Mouse (Mus musculus): ENCODE data around the gene Irf2. TPM values are rescaled to one million over a fixed set of nuclear protein-coding genes. Genes with fewer than 3 reads are reported as not detected.

Irf2 gene
- 13.3 and 13.6 TPM in 2 replicates for polyA plus RNA-seq (2016; fragmentation: Nextera tagmentation; extraction: Ambion mirVana)

DNA sequence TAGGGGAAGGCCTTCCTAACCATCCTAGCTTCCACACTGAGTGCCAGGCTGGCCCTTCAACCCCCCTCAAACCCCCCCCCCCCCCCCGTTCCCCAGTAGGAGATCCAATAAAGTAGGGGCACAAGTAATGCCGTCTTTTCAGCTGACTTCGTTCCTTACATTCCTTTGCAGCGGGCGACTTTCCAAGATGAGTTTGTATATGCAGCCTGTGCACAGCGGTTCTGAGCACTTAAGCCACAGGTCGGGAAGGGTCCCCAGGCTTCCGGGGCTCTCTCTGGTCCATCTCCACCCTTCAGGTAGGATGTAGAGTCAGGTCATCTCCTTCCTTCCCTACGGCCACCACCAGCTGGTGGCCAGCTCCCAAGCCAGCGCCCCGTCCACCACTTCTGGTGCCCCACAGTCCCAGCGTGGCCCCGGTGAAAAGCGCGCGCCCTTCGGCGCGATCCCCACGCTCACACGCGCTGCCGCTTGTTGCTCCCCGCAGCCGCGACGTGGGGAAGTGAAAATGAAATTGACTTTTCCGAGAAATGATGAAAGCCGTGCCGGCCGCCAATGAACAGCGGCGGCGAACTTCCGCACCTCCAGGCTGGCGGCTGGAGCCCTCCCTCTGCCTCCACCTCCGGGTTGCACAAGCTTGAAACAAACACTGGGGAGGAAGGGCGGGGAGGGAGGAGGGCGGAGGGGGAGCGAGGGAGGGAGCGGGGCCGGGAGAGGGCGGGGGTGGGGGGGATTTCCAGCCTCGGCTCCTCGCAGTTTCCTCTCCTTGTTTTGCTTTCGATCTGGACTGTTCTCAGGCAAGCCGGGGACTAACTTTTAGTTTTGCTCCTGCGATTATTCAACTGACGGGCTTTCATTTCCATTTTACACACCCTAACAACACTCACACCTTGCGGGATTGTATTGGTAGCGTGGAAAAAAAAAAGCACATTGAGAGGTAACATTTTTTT is at the start of gene Irf2:
Irf2 (plus strand) TSS at position 730 of the 947 bp plus-strand sequence.
- peaks cover 27% of the 10 kb centered on the region for H3K4me1 ChIP-seq (replicated peaks)
- WGBS, result under 1% methylated on average over 45 of the region's 51 CpGs

GRCm38 (mm10) chr8:46690111-46690510 is 49.4 kb upstream of the Irf2 start:
- Histone ChIP-seq H3K4me3 (replicated peaks) (no peak overlapping the region), H3K27me3 (no peaks in the 10 kb centered on the region), H3K9ac (replicated peaks) (no peak overlapping the region), H3K36me3 (no peaks in the 10 kb centered on the region), H3K9me3 (no peaks in the 10 kb centered on the region), H3K27ac (no peak overlapping the region), H3K4me2 (no peak overlapping the region), H3K4me1 (replicated peaks) (peaks cover 4% of the 10 kb centered on the region)
- WGBS, result 70% methylated on average over 5 of the region's 5 CpGs
- no peak for ATAC-seq (ENCODE audit: insufficient number of reproducible peaks, insufficient read depth, low FRiP score, low TSS enrichment, low read depth)

More for the DNA sequence above, at the start of gene Irf2:
- H3K9me3 ChIP-seq, result peaks cover 6% of the 10 kb centered on the region
- peak within 1 kb of the TSS; percentile 95 for H3K27ac ChIP-seq
- peak; percentile 72 for ATAC-seq (ENCODE audit: insufficient number of reproducible peaks, insufficient read depth, low FRiP score, low TSS enrichment, low read depth)
- H3K36me3 ChIP-seq, result no peaks in the 10 kb centered on the region
- H3K4me3 ChIP-seq (replicated peaks), result peak within 1 kb of the TSS; percentile 96
- H3K9ac ChIP-seq (replicated peaks), result peak within 1 kb of the TSS; percentile 98
- no peaks in the 10 kb centered on the region for H3K27me3 ChIP-seq
- peak within 1 kb of the TSS; percentile 82 for H3K4me2 ChIP-seq

GRCm38 (mm10) chr8:46690581-46690980 is 49.0 kb upstream of the Irf2 start:
- no peak overlapping the region for H3K4me2 ChIP-seq
- WGBS, result 85% methylated on average over 5 of the region's 5 CpGs

DNA sequence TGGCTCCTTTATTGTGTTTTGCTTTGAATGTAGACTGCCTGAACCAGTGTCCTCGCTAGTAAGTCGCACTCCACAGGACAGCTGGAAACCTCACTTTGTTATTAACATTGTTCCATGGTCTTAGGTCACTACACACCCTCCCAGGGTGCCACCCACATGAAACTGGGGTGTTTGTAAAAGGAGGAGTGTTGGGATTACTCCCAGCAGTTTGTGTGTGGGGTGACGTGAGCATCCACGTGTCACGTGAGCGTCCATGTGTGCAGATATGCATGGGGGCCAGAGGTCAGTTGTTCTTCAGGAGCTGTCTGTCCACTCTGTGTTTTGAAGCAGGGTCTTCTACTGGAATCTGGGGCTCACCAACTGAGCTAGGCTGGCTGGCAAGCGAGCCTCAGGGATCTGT is 48.2 kb upstream of the Irf2 start:
- H3K9ac ChIP-seq (replicated peaks), result no peak overlapping the region
- H3K9me3 ChIP-seq, result no peaks in the 10 kb centered on the region
- H3K27me3 ChIP-seq, result no peaks in the 10 kb centered on the region
- ATAC-seq (ENCODE audit: insufficient number of reproducible peaks, insufficient read depth, low FRiP score, low TSS enrichment, low read depth), result no peak
- no peak overlapping the region for H3K4me2 ChIP-seq
- H3K27ac ChIP-seq, result no peak overlapping the region
- H3K36me3 ChIP-seq, result no peaks in the 10 kb centered on the region
- H3K4me3 ChIP-seq (replicated peaks), result no peak overlapping the region
- peaks cover 9% of the 10 kb centered on the region for H3K4me1 ChIP-seq (replicated peaks)
- WGBS, result 85% methylated on average over 7 of the region's 7 CpGs

More at GRCm38 (mm10) chr8:46690581-46690980, 49.0 kb upstream of the Irf2 start:
- H3K4me3 ChIP-seq (replicated peaks), result no peak overlapping the region
- peaks cover 5% of the 10 kb centered on the region for H3K4me1 ChIP-seq (replicated peaks)
- no peaks in the 10 kb centered on the region for H3K36me3 ChIP-seq
- H3K27me3 ChIP-seq, result no peaks in the 10 kb centered on the region
- ATAC-seq (ENCODE audit: insufficient number of reproducible peaks, insufficient read depth, low FRiP score, low TSS enrichment, low read depth), result no peak
- H3K9ac ChIP-seq (replicated peaks), result no peak overlapping the region
- H3K27ac ChIP-seq, result no peak overlapping the region
- no peaks in the 10 kb centered on the region for H3K9me3 ChIP-seq

DNA sequence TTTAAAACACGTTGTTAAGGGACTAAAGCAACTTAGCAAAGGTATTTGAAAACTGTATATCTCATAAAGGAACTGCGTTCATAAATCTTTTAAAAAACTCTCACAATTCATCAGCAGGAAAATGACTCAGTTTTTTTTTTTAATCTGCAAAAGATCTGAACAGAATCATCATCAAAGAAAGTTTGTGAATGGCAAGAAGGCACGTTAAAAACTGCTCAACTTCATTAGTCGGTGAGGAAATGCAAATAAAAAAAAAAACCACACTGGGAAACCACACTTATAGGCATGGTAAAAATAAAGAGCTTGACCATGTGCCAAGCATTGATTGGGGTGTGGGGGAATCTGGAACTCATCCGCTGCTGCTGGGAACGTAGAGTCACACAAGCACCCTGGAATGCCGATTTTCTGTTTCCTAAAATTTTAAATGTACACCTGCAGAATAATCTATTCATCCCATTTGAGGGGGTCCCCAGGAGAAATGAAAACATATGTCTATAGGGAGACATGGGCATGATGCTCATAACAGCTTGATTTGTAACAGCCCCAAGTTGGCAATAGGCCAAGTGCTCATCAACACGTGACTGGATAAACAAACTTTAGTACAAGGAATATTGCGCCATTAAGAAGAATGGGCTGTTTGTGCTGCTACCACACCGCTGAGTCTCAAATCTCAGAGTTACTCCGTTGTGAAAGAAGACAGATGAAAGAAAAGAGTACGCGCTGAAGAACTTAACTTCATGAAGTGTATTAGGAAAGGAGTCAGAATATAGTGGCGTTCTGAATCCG is 43.1 kb upstream of the Irf2 start:
- H3K4me1 ChIP-seq (replicated peaks), result peaks cover 16% of the 10 kb centered on the region
- H3K27ac ChIP-seq, result no peak overlapping the region; the same call in 1 of the 2 replicates
- peak overlapping the region; percentile 30 for H3K4me2 ChIP-seq
- no peak overlapping the region for H3K9ac ChIP-seq (replicated peaks)
- no peaks in the 10 kb centered on the region for H3K36me3 ChIP-seq
- H3K27me3 ChIP-seq, result no peaks in the 10 kb centered on the region
- ATAC-seq (ENCODE audit: insufficient number of reproducible peaks, insufficient read depth, low FRiP score, low TSS enrichment, low read depth), result no peak
- 47% methylated on average over 15 of the region's 15 CpGs for WGBS
- H3K9me3 ChIP-seq, result no peaks in the 10 kb centered on the region
- H3K4me3 ChIP-seq (replicated peaks), result no peak overlapping the region

- Histone ChIP-seq H3K4me2 (no peak overlapping the region), H3K4me1 (replicated peaks) (peaks cover 16% of the 10 kb centered on the region), H3K4me3 (replicated peaks) (no peak overlapping the region), H3K9ac (replicated peaks) (no peak overlapping the region), H3K27ac (no peak overlapping the region), H3K36me3 (no peaks in the 10 kb centered on the region), H3K27me3 (no peaks in the 10 kb centered on the region), H3K9me3 (no peaks in the 10 kb centered on the region)
- WGBS, result 84% methylated on average over 4 of the region's 4 CpGs
- no peak for ATAC-seq (ENCODE audit: insufficient number of reproducible peaks, insufficient read depth, low FRiP score, low TSS enrichment, low read depth)
Measured at GRCm38 (mm10) chr8:46697566-46697965, 42.0 kb upstream of the Irf2 start.

GRCm38 (mm10) chr8:46698162-46698561 is 41.4 kb upstream of the Irf2 start:
- no peaks in the 10 kb centered on the region for H3K27me3 ChIP-seq

DNA sequence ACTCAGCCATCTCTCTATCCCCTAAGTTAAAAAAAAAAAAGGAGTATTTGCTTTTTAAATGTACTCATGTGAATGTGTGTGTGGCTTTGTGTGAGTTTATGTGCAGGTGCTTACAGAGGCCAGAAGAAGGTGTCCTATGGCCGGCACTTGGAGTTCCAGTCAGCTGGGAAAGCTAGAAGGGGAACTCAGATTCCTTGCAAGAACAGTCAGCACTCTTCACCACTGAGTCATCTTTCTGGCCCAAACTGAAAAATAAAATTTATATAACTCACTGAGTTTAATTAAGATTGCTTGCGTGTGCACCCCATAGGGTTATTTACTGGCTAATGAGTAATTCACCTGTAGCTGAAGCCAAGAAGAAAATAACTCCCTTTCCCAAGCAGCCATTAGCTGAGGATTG is 34.4 kb upstream of the Irf2 start:
- 0 out of 2 replicates have a peak, but pooled peaks cover 5% of the 10 kb centered on the region for H3K4me1 ChIP-seq (replicated peaks)
- H3K36me3 ChIP-seq, result no peaks in the 10 kb centered on the region
- H3K4me3 ChIP-seq (replicated peaks), result no peak overlapping the region
- 87% methylated on average over 2 of the region's 2 CpGs for WGBS
- H3K27me3 ChIP-seq, result no peaks in the 10 kb centered on the region
- no peak overlapping the region for H3K27ac ChIP-seq
- H3K9me3 ChIP-seq, result no peaks in the 10 kb centered on the region
- H3K9ac ChIP-seq (replicated peaks), result no peak overlapping the region
- no peak for ATAC-seq (ENCODE audit: insufficient number of reproducible peaks, insufficient read depth, low FRiP score, low TSS enrichment, low read depth)
- H3K4me2 ChIP-seq, result no peak overlapping the region

More at GRCm38 (mm10) chr8:46698162-46698561, 41.4 kb upstream of the Irf2 start:
- no peaks in the 10 kb centered on the region for H3K36me3 ChIP-seq
- no peak for ATAC-seq (ENCODE audit: insufficient number of reproducible peaks, insufficient read depth, low FRiP score, low TSS enrichment, low read depth)
- H3K9me3 ChIP-seq, result no peaks in the 10 kb centered on the region
- H3K4me1 ChIP-seq (replicated peaks), result peaks cover 16% of the 10 kb centered on the region
- no peak overlapping the region for H3K27ac ChIP-seq
- no peak overlapping the region for H3K4me2 ChIP-seq
- H3K4me3 ChIP-seq (replicated peaks), result no peak overlapping the region
- 79% methylated on average over 5 of the region's 5 CpGs for WGBS
- H3K9ac ChIP-seq (replicated peaks), result no peak overlapping the region

- ATAC-seq (ENCODE audit: insufficient number of reproducible peaks, insufficient read depth, low FRiP score, low TSS enrichment, low read depth), result no peak
- H3K9me3 ChIP-seq, result no peaks in the 10 kb centered on the region
- no peak overlapping the region for H3K27ac ChIP-seq
- no peak overlapping the region for H3K4me3 ChIP-seq (replicated peaks)
- WGBS, result 85% methylated on average over 5 of the region's 5 CpGs
- 0 out of 2 replicates have a peak, but pooled peaks cover under 1% of the 10 kb centered on the region for H3K4me1 ChIP-seq (replicated peaks)
- no peak overlapping the region for H3K4me2 ChIP-seq
- H3K9ac ChIP-seq (replicated peaks), result no peak overlapping the region
- no peaks in the 10 kb centered on the region for H3K36me3 ChIP-seq
- H3K27me3 ChIP-seq, result no peaks in the 10 kb centered on the region
Measured at GRCm38 (mm10) chr8:46706730-46707129, 32.8 kb upstream of the Irf2 start.

DNA sequence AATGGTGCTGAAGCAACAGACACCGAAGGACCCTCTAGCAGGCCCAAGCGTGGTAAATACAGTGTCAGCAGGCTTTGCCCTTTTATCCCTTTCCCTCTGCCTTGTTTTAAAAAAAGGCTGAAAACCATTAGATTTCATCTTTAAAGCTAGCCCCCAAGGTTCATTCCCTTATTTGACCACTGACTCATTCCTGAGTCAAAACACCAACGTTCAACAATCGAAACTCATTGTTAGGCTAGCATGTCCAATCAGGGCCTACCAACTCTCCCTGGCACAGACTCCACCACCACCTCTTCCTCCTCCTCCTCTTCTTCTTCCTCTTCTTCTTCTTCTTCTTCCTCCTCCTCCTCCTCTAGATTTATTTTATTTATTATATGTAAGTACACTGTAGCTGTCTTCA is 30.2 kb upstream of the Irf2 start:
- ATAC-seq (ENCODE audit: insufficient number of reproducible peaks, insufficient read depth, low FRiP score, low TSS enrichment, low read depth), result no peak
- Histone ChIP-seq H3K9me3 (no peaks in the 10 kb centered on the region), H3K9ac (replicated peaks) (no peak overlapping the region), H3K4me1 (replicated peaks) (peaks cover 5% of the 10 kb centered on the region), H3K27ac (no peak overlapping the region), H3K4me2 (no peak overlapping the region), H3K4me3 (replicated peaks) (no peak overlapping the region), H3K36me3 (no peaks in the 10 kb centered on the region), H3K27me3 (no peaks in the 10 kb centered on the region)
- 87% methylated on average over 4 of the region's 4 CpGs for WGBS

GRCm38 (mm10) chr8:46710289-46710688 is 29.2 kb upstream of the Irf2 start:
- 91% methylated on average over 8 of the region's 8 CpGs for WGBS
- Histone ChIP-seq H3K4me2 (no peak overlapping the region), H3K9ac (replicated peaks) (no peak overlapping the region), H3K27me3 (no peaks in the 10 kb centered on the region), H3K36me3 (no peaks in the 10 kb centered on the region), H3K4me1 (replicated peaks) (peaks cover 5% of the 10 kb centered on the region), H3K9me3 (no peaks in the 10 kb centered on the region), H3K27ac (no peak overlapping the region), H3K4me3 (replicated peaks) (no peak overlapping the region)
- ATAC-seq (ENCODE audit: insufficient number of reproducible peaks, insufficient read depth, low FRiP score, low TSS enrichment, low read depth), result no peak

Measured in limb, embryonic 12.5 days (tissue).